Comparison of ENCODE assay signal across 23 mouse cellular contexts in the genomic region with DNA sequence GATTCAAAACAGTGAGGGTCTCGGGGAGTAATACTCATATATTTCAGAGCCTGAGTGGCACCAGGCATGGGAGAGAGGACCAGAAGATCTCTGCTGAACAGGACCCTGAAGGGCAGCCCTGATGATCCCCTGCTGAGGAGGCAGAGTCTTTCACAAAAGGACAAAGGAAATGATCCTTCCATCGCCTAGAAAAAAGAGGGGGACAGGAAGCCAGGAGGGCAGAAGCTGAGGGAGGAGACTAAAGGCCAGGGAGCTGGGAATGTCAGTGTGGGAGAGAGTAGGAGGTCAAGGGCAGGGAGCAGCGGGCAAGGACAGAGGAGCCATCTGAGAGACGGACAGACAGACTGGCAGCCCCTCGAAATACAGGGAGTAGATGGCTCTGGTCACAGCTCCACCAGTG.
DNase-seq lines count a peak whose midpoint lies in the region; ATAC-seq and TF ChIP-seq lines count a peak whose summit lies in the region.
"Had no signal": no experiment of that assay in that cellular context is flagged by ENCODE, and none has a peak within 500 bp of the region (broad histone marks: within the 10 kb centered on the region; RNA-seq: fewer than 3 reads in every experiment).

No protein-coding gene starts in this region.

- H3K27me3 ChIP-seq in hindbrain, embryonic 13.5 days, result no peaks in the 10 kb centered on the region
- H3K27me3 ChIP-seq in hindbrain, embryonic 12.5 days, result no peaks in the 10 kb centered on the region
- H3K27me3 ChIP-seq in E14TG2a.4 (ENCODE audit: insufficient read depth, low read length) (no peaks in the 10 kb centered on the region), ES-Bruce4 (ENCODE audit: control insufficient read depth, insufficient read depth, low read length, poor library complexity, severe bottlenecking) (no peaks in the 10 kb centered on the region)
- H3K27me3 ChIP-seq: embryonic facial prominence, embryonic 12.5 days; embryonic facial prominence, embryonic 15.5 days; forebrain, embryonic 12.5 days; forebrain, embryonic 15.5 days; intestine, embryonic 15.5 days had no signal

- TF ChIP-seq POLR2A in ES-Bruce4 (IDR thresholded peaks at IDR 0.05; ENCODE audit: insufficient read depth, low read length), result no peak

- TF ChIP-seq CTCF in E14TG2a.4 (conservative IDR thresholded peaks at IDR 0.05; ENCODE audit: low read length) (no peak), ES-Bruce4 (IDR thresholded peaks at IDR 0.05; ENCODE audit: low read depth, low read length) (no peak)

- H3K36me3 ChIP-seq in hindbrain, embryonic 13.5 days, result no peaks in the 10 kb centered on the region
- H3K36me3 ChIP-seq in hindbrain, embryonic 12.5 days, result no peaks in the 10 kb centered on the region
- no peaks in the 10 kb centered on the region for H3K36me3 ChIP-seq in E14TG2a.4 (ENCODE audit: insufficient read depth, low read length)
- no peaks in the 10 kb centered on the region for H3K36me3 ChIP-seq in ES-Bruce4 (ENCODE audit: control insufficient read depth, insufficient read depth, low read length, poor library complexity, severe bottlenecking)
- H3K36me3 ChIP-seq: embryonic facial prominence, embryonic 12.5 days; embryonic facial prominence, embryonic 15.5 days; forebrain, embryonic 12.5 days; forebrain, embryonic 15.5 days; intestine, embryonic 15.5 days had no signal

- peak; percentile 68; the same call in 1 of the 2 replicates for TF ChIP-seq EP300 in ES-Bruce4 (IDR thresholded peaks at IDR 0.05; ENCODE audit: insufficient read depth, low read depth, low read length)

- WGBS in hindbrain, embryonic 13.5 days, result 18% methylated on average over 5 of the region's 5 CpGs
- WGBS in hindbrain, embryonic 12.5 days, result 14% methylated on average over 5 of the region's 5 CpGs

- H3K9me3 ChIP-seq in hindbrain, embryonic 13.5 days, result no peaks in the 10 kb centered on the region
- H3K9me3 ChIP-seq in hindbrain, embryonic 12.5 days (replicated peaks), result no peaks in the 10 kb centered on the region
- H3K9me3 ChIP-seq in E14TG2a.4 (ENCODE audit: low read length) (no peaks in the 10 kb centered on the region), ES-Bruce4 (replicated peaks; ENCODE audit: control insufficient read depth, insufficient read depth, low read length, poor library complexity, severe bottlenecking) (no peaks in the 10 kb centered on the region)
- H3K9me3 ChIP-seq: embryonic facial prominence, embryonic 12.5 days; embryonic facial prominence, embryonic 15.5 days; forebrain, embryonic 12.5 days; forebrain, embryonic 15.5 days; intestine, embryonic 15.5 days had no signal

- peaks cover 19% of the 10 kb centered on the region for H3K4me1 ChIP-seq in hindbrain, embryonic 13.5 days (replicated peaks)
- peaks cover 11% of the 10 kb centered on the region; the same call in 1 of the 2 replicates for H3K4me1 ChIP-seq in hindbrain, embryonic 12.5 days
- H3K4me1 ChIP-seq in E14TG2a.4 (replicated peaks; ENCODE audit: low read depth, low read length) (peaks cover 60% of the 10 kb centered on the region), ES-Bruce4 (ENCODE audit: control insufficient read depth, insufficient read depth, low read length) (no peaks in the 10 kb centered on the region)
- H3K4me1 ChIP-seq: embryonic facial prominence, embryonic 12.5 days; embryonic facial prominence, embryonic 15.5 days; intestine, embryonic 15.5 days had no signal

- H3K4me2 ChIP-seq in hindbrain, embryonic 13.5 days, result no peak overlapping the region
- H3K4me2 ChIP-seq in hindbrain, embryonic 12.5 days (replicated peaks), result no peak overlapping the region
- H3K4me2 ChIP-seq: embryonic facial prominence, embryonic 12.5 days; embryonic facial prominence, embryonic 15.5 days; forebrain, embryonic 12.5 days; forebrain, embryonic 15.5 days; heart, embryonic 11.5 days; intestine, embryonic 15.5 days had no signal

- H3K27ac ChIP-seq in hindbrain, embryonic 13.5 days, result 0 out of 2 replicates have a peak overlapping the region, but pooled peaks have one; percentile 35
- H3K27ac ChIP-seq in hindbrain, embryonic 12.5 days, result no peak overlapping the region
- H3K27ac ChIP-seq in ES-Bruce4 (ENCODE audit: insufficient read depth, low read length), result peak overlapping the region; percentile 23; the same call in 1 of the 2 replicates
- H3K27ac ChIP-seq: embryonic facial prominence, embryonic 12.5 days; embryonic facial prominence, embryonic 15.5 days; forebrain, embryonic 12.5 days; forebrain, embryonic 15.5 days; gastrocnemius, adult 2 months; intestine, embryonic 15.5 days had no signal

- ATAC-seq in hindbrain, embryonic 13.5 days (ENCODE audit: low FRiP score), result no peak
- no peak for ATAC-seq in hindbrain, embryonic 12.5 days (ENCODE audit: low FRiP score)
- ATAC-seq in megakaryocyte progenitor cell, adult 5-6 weeks (replicated peaks; ENCODE audit: poor library complexity), result no peak
- ATAC-seq: CD4-positive, CD25-positive, alpha-beta regulatory T cell, adult 4 months; forebrain, embryonic 15.5 days; intestine, embryonic 15.5 days had no signal

- H3K9ac ChIP-seq in hindbrain, embryonic 13.5 days, result no peak overlapping the region
- H3K9ac ChIP-seq in hindbrain, embryonic 12.5 days, result no peak overlapping the region
- no peak overlapping the region for H3K9ac ChIP-seq in ES-Bruce4 (ENCODE audit: low read depth, poor library complexity, severe bottlenecking)
- H3K9ac ChIP-seq: embryonic facial prominence, embryonic 12.5 days; embryonic facial prominence, embryonic 15.5 days; forebrain, embryonic 12.5 days; forebrain, embryonic 15.5 days; intestine, embryonic 15.5 days had no signal

- peak; percentile 98 for DNase-seq in R1 (ENCODE audit: low read depth, low spot score)
- DNase-seq in kidney, adult 18-20 months, result no peak
- DNase-seq: adrenal gland, adult 2 months; adrenal gland, postnatal 14 days; cerebellum, adult 11 months; cerebellum, adult 2 months; cerebellum, adult 9-11 months; cerebellum, postnatal 25 days; gastrocnemius, adult 2 months; gastrocnemius, postnatal 14 days; kidney, adult 9 months had no signal

- no peak overlapping the region for H3K4me3 ChIP-seq in hindbrain, embryonic 13.5 days
- no peak overlapping the region for H3K4me3 ChIP-seq in hindbrain, embryonic 12.5 days
- peak overlapping the region; percentile 68 for H3K4me3 ChIP-seq in E14TG2a.4 (replicated peaks; ENCODE audit: low read length)
- no peak overlapping the region for H3K4me3 ChIP-seq in ES-Bruce4 (ENCODE audit: low read depth, low read length)
- H3K4me3 ChIP-seq: embryonic facial prominence, embryonic 12.5 days; embryonic facial prominence, embryonic 15.5 days; forebrain, embryonic 12.5 days; forebrain, embryonic 15.5 days; gastrocnemius, adult 2 months; intestine, embryonic 15.5 days had no signal
